Mouse (Mus musculus): Measurements from ENCODE around the gene Sdf2.

The Sdf2 gene

GRCm38 (mm10) chr11:78246318-78247011, 919 bp downstream of the Sdf2 start:
- TF ChIP-seq GATA4 (IDR thresholded peaks at IDR 0.05; ENCODE audit: insufficient replicate concordance, low read length) = no peak

- TF ChIP-seq GATA4 (IDR thresholded peaks at IDR 0.05; ENCODE audit: insufficient replicate concordance, low read length) = no peak
Observed at GRCm38 (mm10) chr11:78247012-78247348, 1.4 kb downstream of the Sdf2 start.

GRCm38 (mm10) chr11:78247727-78248140, 2.2 kb downstream of the Sdf2 start:
- TF ChIP-seq GATA4 (IDR thresholded peaks at IDR 0.05; ENCODE audit: insufficient replicate concordance, low read length) = no peak

GRCm38 (mm10) chr11:78256618-78257017, 11.1 kb downstream of the Sdf2 start:
- no peak for TF ChIP-seq GATA4 (IDR thresholded peaks at IDR 0.05; ENCODE audit: insufficient replicate concordance, low read length)

- TF ChIP-seq GATA4 (IDR thresholded peaks at IDR 0.05; ENCODE audit: insufficient replicate concordance, low read length) = no peak
Observed at GRCm38 (mm10) chr11:78260489-78261258, 15.1 kb downstream of the Sdf2 start.

GRCm38 (mm10) chr11:78261380-78262352, 16.1 kb downstream of the Sdf2 start, which contains the start of gene 2610507B11Rik:
TSS of gene 2610507B11Rik (plus strand) at chr11:78261752.
- TF ChIP-seq GATA4 (IDR thresholded peaks at IDR 0.05; ENCODE audit: insufficient replicate concordance, low read length) = no peak; the same call in 1 of the 2 replicates

GRCm38 (mm10) chr11:78262550-78262949, 17.0 kb downstream of the Sdf2 start:
- no peak for TF ChIP-seq GATA4 (IDR thresholded peaks at IDR 0.05; ENCODE audit: insufficient replicate concordance, low read length)

- TF ChIP-seq GATA4 (IDR thresholded peaks at IDR 0.05; ENCODE audit: insufficient replicate concordance, low read length) = no peak
Observed at GRCm38 (mm10) chr11:78265571-78265970, 20.0 kb downstream of the Sdf2 start.

- TF ChIP-seq GATA4 (IDR thresholded peaks at IDR 0.05; ENCODE audit: insufficient replicate concordance, low read length) = no peak
Observed at GRCm38 (mm10) chr11:78271986-78272385, 26.4 kb downstream of the Sdf2 start.

- no peak for TF ChIP-seq GATA4 (IDR thresholded peaks at IDR 0.05; ENCODE audit: insufficient replicate concordance, low read length)
Observed at GRCm38 (mm10) chr11:78275596-78275995, 30.1 kb downstream of the Sdf2 start.

GRCm38 (mm10) chr11:78278853-78279252, 33.3 kb downstream of the Sdf2 start:
- no peak for TF ChIP-seq GATA4 (IDR thresholded peaks at IDR 0.05; ENCODE audit: insufficient replicate concordance, low read length)

GRCm38 (mm10) chr11:78279586-78279985, 34.0 kb downstream of the Sdf2 start:
- TF ChIP-seq GATA4 (IDR thresholded peaks at IDR 0.05; ENCODE audit: insufficient replicate concordance, low read length) = no peak

- TF ChIP-seq GATA4 (IDR thresholded peaks at IDR 0.05; ENCODE audit: insufficient replicate concordance, low read length) = no peak
Observed at GRCm38 (mm10) chr11:78289146-78289763, 43.7 kb downstream of the Sdf2 start.

GRCm38 (mm10) chr11:78290654-78291053, 45.1 kb downstream of the Sdf2 start, which contains the start of gene BC030499:
TSS of gene BC030499 (plus strand) at chr11:78290841.
- no peak for TF ChIP-seq GATA4 (IDR thresholded peaks at IDR 0.05; ENCODE audit: insufficient replicate concordance, low read length)

GRCm38 (mm10) chr11:78294585-78294984, 49.0 kb downstream of the Sdf2 start:
- no peak for TF ChIP-seq GATA4 (IDR thresholded peaks at IDR 0.05; ENCODE audit: insufficient replicate concordance, low read length)
